Mouse (Mus musculus) kidney, postnatal 0 days (tissue): ENCODE data around the gene Siglech. TPM values are rescaled to one million over a fixed set of nuclear protein-coding genes. Genes with fewer than 3 reads are reported as not detected.

Experiments
- ATAC-seq: fragments of 200-750 bp; cut with Nextera tagmentation; replicated peaks from 2 replicates; pipeline ENCODE4 v1.8.0; 2017; ENCODE audit warnings: low read depth, moderate number of reproducible peaks, moderate TSS enrichment, moderate library complexity; ENCODE audit not compliant: low FRiP score
- DNase-seq: peaks from one replicate; pipeline ENCODE4 v3.0.0-alpha.2; 2016; ENCODE audit warnings: low spot score
- H3K27ac ChIP-seq: fragments of 300-500 bp; sonication (generic); 2 replicates; pipeline ENCODE4 v1.5.1; 2014; ENCODE audit warnings: mild to moderate bottlenecking
- H3K27me3 ChIP-seq: fragments of 300-500 bp; sonication (generic); 2 replicates; pipeline ENCODE4 v1.6.1; 2014; ENCODE audit warnings: low read length, mixed read lengths; ENCODE audit not compliant: insufficient read depth
- H3K36me3 ChIP-seq: fragments of 300-500 bp; sonication (generic); 2 replicates; pipeline ENCODE4 v1.6.1; 2014; ENCODE audit warnings: low read length, mixed read lengths; ENCODE audit not compliant: insufficient read depth
- H3K4me1 ChIP-seq: fragments of 300-500 bp; sonication (generic); replicated peaks from 2 replicates; pipeline ENCODE4 v1.6.1; 2014; ENCODE audit warnings: antibody characterized with exemption, low read length, mixed read lengths; ENCODE audit not compliant: insufficient read depth
- H3K4me2 ChIP-seq: fragments of 300-500 bp; sonication (generic); 2 replicates; pipeline ENCODE4 v1.6.1; 2014; ENCODE audit warnings: mild to moderate bottlenecking, low read length, moderate library complexity, mixed read lengths
- H3K4me3 ChIP-seq: fragments of 300-500 bp; sonication (generic); replicated peaks from 2 replicates; pipeline ENCODE4 v1.5.1; 2014; ENCODE audit warnings: low read depth, low read length
- H3K9ac ChIP-seq: fragments of 300-500 bp; sonication (generic); 2 replicates; pipeline ENCODE4 v1.6.1; 2014; ENCODE audit warnings: low read depth, low read length
- H3K9me3 ChIP-seq: fragments of 300-500 bp; sonication (generic); replicated peaks from 2 replicates; pipeline ENCODE4 v1.6.1; 2016; ENCODE audit warnings: low read length, inconsistent platforms, mixed read lengths
- CTCF ChIP-seq: IDR thresholded peaks from 2 replicates; pipeline ENCODE4 v1.5.1; 2016; ENCODE audit warnings: antibody characterized with exemption, low read depth, mild to moderate bottlenecking, moderate library complexity
- WGBS: fragments of 180-500 bp; shearing (Covaris S2); extraction: QIAGEN DNeasy Blood & Tissue Kit; methylation state at CpG from one replicate; pipeline ENCODE4 v1.1.7; 2014; 5-methylcytosine and 5-hydroxymethylcytosine counted together
- polyA plus RNA-seq: library from polyadenylated mRNA; unstranded; fragments of >200 nt; fragmentation: Nextera tagmentation; extraction: Ambion mirVana; gene quantifications from 2 replicates; pipeline ENCODE4 v1.2.1, GENCODE M21; 2015

The Siglech gene
- polyA plus RNA-seq, 1 experiment from 2014 or later, result 0.20 TPM

DNA sequence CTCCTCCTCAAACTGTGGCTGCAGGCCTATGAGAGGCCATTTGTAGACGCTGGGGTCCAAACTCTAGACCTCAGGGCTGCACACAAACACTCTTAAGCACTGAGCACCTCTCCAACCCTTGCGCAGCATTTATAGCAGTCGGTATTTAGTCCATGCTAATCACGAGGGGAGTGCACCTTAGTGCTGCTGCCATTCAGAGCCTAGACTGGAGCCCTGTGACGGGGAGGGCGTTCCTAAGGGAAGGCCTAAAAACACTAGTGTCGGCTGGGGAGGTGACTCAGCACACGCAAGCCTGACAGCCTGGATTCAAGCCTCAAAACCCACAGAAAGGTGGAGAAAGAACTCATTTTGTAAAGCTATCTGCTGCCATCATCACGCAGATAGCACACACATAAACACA is 59.6 kb downstream of the Siglech start:
- no peaks in the 10 kb centered on the region for H3K4me1 ChIP-seq
- no peak overlapping the region for H3K4me3 ChIP-seq
- H3K9ac ChIP-seq, result no peak overlapping the region
- no peaks in the 10 kb centered on the region for H3K9me3 ChIP-seq
- WGBS, result 88% methylated on average over 9 of the region's 9 CpGs
- no peak overlapping the region for H3K27ac ChIP-seq
- no peak for DNase-seq
- ATAC-seq, result no peak
- H3K36me3 ChIP-seq, result peaks cover 46% of the 10 kb centered on the region
- no peaks in the 10 kb centered on the region for H3K27me3 ChIP-seq
- no peak for TF ChIP-seq CTCF
- H3K4me2 ChIP-seq, result no peak overlapping the region

Other genes with a start within 250 kb of the Siglech start
- gene Tubgcp5, start 26.0 kb downstream of the Siglech start, polyA plus RNA-seq, result 19.5 and 19.8 TPM in 2 replicates
- 64.0 and 74.2 TPM in 2 replicates for gene Cyfip1, start 73.6 kb downstream of the Siglech start, polyA plus RNA-seq
- 41.6 and 43.4 TPM in 2 replicates for gene Nipa2, start 194.3 kb downstream of the Siglech start, polyA plus RNA-seq